Mouse (Mus musculus): ENCODE measurements around the gene Rnf20. TPM values are rescaled to one million over a fixed set of nuclear protein-coding genes. Genes with fewer than 3 reads are reported as not detected.

Gene Rnf20
- polyA plus RNA-seq (2015; fragmentation: Nextera tagmentation; extraction: Ambion mirVana): 14.3 and 17.4 TPM in 2 replicates

DNA sequence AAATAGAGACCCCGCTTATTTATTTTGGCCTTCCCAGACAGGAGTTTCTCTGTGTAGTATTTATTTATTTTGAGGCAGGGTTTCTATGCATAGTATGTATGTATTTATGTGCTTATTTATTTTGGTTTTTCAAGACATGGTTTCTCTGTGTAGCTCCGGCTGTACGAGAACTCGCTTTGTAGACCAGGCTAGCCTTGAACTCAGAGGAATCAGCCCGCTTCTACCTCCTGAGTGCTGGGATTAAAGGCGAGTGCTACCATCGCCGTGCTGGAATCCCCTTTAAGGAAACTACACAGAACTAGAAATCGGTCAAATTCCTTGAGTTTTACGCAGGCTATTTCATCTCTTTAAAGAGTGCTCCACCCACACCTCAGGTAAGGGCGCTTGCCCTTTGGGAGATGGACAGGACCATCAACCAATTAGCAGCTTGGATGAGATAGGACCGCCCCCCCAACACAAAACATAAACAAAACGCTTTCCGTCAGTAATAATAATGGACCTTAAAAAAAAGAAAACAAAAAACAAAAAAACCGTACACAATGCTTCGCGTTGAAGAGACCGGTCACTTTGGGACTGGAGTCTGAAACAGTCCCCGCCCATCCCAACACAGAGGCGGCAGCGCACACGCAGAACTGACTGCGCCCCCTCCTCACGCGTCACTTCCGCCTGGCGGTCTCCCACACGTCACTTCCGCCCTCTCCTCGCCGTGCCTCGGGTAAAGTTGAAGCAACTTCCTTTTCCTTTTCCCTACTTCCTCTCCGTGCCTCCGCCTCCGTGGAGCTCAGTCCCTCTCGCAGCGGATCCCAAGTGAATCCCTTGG lies at the start of gene Rnf20:
Gene Rnf20 (plus strand): TSS at position 688 of the 820 bp plus-strand sequence.
- 3% methylated on average over 37 of the region's 37 CpGs for WGBS
- Histone ChIP-seq H3K4me3 (ENCODE audit: low read depth, low read length) (peak within 1 kb of the TSS; percentile 78), H3K4me1 (replicated peaks; ENCODE audit: control insufficient read depth, insufficient read depth) (no peaks in the 10 kb centered on the region), H3K36me3 (ENCODE audit: control insufficient read depth, insufficient read depth, low read length) (no peaks in the 10 kb centered on the region; the same call in 1 of the 2 replicates), H3K9ac (ENCODE audit: low read length) (peak within 1 kb of the TSS; percentile 89), H3K27ac (replicated peaks) (peak within 1 kb of the TSS; percentile 95), H3K9me3 (ENCODE audit: control insufficient read depth, low read length) (no peaks in the 10 kb centered on the region), H3K4me2 (replicated peaks; ENCODE audit: low read depth) (peak within 1 kb of the TSS; percentile 88), H3K27me3 (ENCODE audit: control insufficient read depth, insufficient read depth, low read length) (no peaks in the 10 kb centered on the region)
- peak; percentile 95 for DNase-seq (ENCODE audit: low spot score)
- peak; percentile 97 for ATAC-seq (ENCODE audit: low FRiP score, low TSS enrichment)
- no peak for TF ChIP-seq EP300 (optimal IDR thresholded peaks at IDR 0.05)
- no peak for TF ChIP-seq CTCF (IDR thresholded peaks at IDR 0.05; ENCODE audit: low read depth)

DNA sequence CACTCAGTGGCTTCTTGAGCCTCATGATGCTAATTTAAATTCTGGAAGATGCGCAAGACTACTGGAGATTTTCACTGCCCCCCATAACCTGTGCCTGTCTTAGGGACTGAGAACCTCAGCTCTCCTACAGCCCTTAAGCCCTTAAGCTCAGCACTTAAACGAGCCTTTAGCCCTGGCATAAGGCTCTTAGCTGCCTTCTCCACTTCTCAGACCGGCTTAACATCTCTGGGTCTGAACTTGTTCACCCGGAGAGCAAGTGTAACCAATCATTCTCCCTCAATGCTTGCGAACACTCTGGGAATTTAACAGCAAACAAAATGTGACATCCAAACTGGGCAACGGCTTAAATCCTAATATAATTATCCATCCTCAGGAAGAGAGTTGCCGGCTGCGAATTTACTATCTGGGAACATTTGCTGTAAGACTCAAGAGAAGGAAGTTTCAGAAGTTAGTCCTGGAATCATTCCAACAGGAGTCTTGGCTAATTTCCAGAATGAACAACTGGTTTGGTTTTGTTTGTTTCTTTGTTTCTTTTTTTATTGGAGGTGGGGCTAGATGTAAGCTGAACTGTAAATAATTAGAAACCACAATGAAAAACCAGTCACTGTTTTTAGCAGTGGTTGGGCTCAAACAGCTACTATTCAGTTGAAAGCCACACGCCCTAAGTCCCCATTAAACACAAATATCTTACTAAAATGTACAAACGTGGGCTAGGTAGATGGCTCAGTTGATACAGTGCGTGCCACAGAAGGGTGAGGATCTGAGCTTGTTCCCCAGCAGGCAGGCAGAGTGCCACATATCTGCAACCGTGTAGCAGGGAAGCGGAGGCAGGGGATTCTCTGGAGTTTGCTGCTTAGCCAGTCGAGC lies 47.6 kb upstream of the Rnf20 start:
- no peak overlapping the region for H3K9ac ChIP-seq (ENCODE audit: low read length)
- peak; percentile 68 for ATAC-seq (ENCODE audit: low FRiP score, low TSS enrichment)
- H3K4me1 ChIP-seq (replicated peaks; ENCODE audit: control insufficient read depth, insufficient read depth): no peaks in the 10 kb centered on the region
- DNase-seq (ENCODE audit: low spot score): peak; percentile 56
- peak overlapping the region; percentile 73 for H3K27ac ChIP-seq (replicated peaks)
- H3K4me2 ChIP-seq (replicated peaks; ENCODE audit: low read depth): no peak overlapping the region; the same call in 1 of the 2 replicates
- no peak overlapping the region for H3K4me3 ChIP-seq (ENCODE audit: low read depth, low read length)
- no peak for TF ChIP-seq EP300 (optimal IDR thresholded peaks at IDR 0.05)
- TF ChIP-seq CTCF (IDR thresholded peaks at IDR 0.05; ENCODE audit: low read depth): no peak
- H3K9me3 ChIP-seq (ENCODE audit: control insufficient read depth, low read length): no peaks in the 10 kb centered on the region
- WGBS: 15% methylated on average over 14 of the region's 14 CpGs
- H3K36me3 ChIP-seq (ENCODE audit: control insufficient read depth, insufficient read depth, low read length): peaks cover 3% of the 10 kb centered on the region; the same call in 1 of the 2 replicates
- no peaks in the 10 kb centered on the region for H3K27me3 ChIP-seq (ENCODE audit: control insufficient read depth, insufficient read depth, low read length)

DNA sequence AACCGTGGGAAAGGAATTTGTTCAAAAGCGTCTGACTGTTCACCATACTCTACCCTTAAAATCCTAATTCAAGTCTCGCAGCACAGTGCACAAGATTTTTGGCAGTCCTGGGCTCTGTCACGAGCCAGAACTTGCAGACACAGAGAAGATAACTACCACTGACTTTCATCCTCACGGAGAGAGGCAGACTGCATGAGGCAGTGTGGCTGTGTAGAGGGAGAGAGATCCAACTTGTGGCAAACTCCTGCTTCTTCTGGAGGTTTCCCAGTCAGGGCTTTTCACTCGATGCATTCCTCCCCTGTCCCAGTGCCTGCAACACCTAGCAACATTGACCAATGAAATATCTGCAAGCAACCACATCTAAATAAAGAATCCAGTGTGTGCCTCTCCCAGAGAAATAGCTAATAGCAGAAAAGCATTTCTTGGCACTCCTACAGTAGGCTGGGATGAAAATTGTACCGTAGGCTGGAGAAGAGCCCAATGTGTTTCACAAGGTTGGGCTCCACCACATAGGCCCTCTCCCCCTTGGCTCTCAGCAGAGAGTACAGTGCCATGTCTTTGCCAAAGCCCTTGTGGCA lies 46.2 kb upstream of the Rnf20 start:
- Histone ChIP-seq H3K9me3 (ENCODE audit: control insufficient read depth, low read length) (no peaks in the 10 kb centered on the region), H3K27me3 (ENCODE audit: control insufficient read depth, insufficient read depth, low read length) (no peaks in the 10 kb centered on the region), H3K27ac (replicated peaks) (peak overlapping the region; percentile 73), H3K9ac (ENCODE audit: low read length) (no peak overlapping the region), H3K4me1 (replicated peaks; ENCODE audit: control insufficient read depth, insufficient read depth) (no peaks in the 10 kb centered on the region), H3K36me3 (ENCODE audit: control insufficient read depth, insufficient read depth, low read length) (peaks cover 3% of the 10 kb centered on the region; the same call in 1 of the 2 replicates), H3K4me2 (replicated peaks; ENCODE audit: low read depth) (no peak overlapping the region), H3K4me3 (ENCODE audit: low read depth, low read length) (no peak overlapping the region)
- DNase-seq (ENCODE audit: low spot score) (no peak), ATAC-seq (ENCODE audit: low FRiP score, low TSS enrichment) (no peak)
- 41% methylated on average over 7 of the region's 7 CpGs for WGBS
- TF ChIP-seq CTCF (IDR thresholded peaks at IDR 0.05; ENCODE audit: low read depth) (no peak), EP300 (optimal IDR thresholded peaks at IDR 0.05) (no peak)

DNA sequence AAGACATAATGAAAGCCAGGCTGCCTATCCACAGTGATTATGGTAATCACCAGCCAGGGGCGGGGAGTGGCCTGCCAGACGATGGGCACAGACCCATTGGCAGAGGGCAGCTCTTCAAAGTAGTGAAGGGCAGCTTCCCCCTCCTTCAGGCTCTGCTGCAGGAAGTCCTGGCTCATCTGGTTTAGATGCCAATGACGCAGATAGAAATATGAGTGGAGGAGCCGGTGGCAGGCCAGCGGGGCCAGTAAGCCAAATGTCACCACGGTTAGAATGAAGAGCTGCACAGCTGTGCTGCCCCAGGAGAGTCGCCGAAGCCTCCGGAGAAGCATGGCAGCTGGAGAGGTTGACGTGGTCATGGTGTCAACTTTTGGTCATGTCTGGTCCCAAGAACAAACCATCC lies 45.0 kb upstream of the Rnf20 start:
- Histone ChIP-seq H3K4me3 (ENCODE audit: low read depth, low read length) (no peak overlapping the region), H3K9ac (ENCODE audit: low read length) (no peak overlapping the region), H3K27me3 (ENCODE audit: control insufficient read depth, insufficient read depth, low read length) (no peaks in the 10 kb centered on the region), H3K27ac (replicated peaks) (no peak overlapping the region), H3K9me3 (ENCODE audit: control insufficient read depth, low read length) (no peaks in the 10 kb centered on the region), H3K36me3 (ENCODE audit: control insufficient read depth, insufficient read depth, low read length) (peaks cover 3% of the 10 kb centered on the region; the same call in 1 of the 2 replicates), H3K4me2 (replicated peaks; ENCODE audit: low read depth) (no peak overlapping the region), H3K4me1 (replicated peaks; ENCODE audit: control insufficient read depth, insufficient read depth) (no peaks in the 10 kb centered on the region)
- 91% methylated on average over 10 of the region's 10 CpGs for WGBS
- DNase-seq (ENCODE audit: low spot score) (no peak), ATAC-seq (ENCODE audit: low FRiP score, low TSS enrichment) (no peak)
- TF ChIP-seq CTCF (IDR thresholded peaks at IDR 0.05; ENCODE audit: low read depth) (no peak), EP300 (optimal IDR thresholded peaks at IDR 0.05) (no peak)

DNA sequence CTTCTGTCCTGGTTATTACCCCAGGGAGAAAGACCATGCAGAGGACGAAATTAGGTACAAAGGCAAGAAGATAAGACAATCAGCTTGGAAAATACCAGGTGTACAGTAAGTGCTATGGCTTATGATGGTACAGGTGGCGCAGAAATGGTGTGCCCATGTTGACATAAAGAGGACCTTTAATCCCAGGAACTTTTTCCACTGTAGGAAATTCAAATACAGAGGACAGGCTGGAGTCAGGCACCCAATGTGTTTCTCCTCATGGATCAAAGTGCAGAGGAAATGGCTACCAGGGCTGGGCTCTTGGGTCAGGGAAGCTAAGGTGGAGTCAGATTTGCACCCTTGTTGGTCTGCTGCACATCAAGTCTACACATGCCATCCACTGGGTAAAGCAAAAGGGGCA lies 41.7 kb upstream of the Rnf20 start:
- peak; percentile 86 for ATAC-seq (ENCODE audit: low FRiP score, low TSS enrichment)
- Histone ChIP-seq H3K27me3 (ENCODE audit: control insufficient read depth, insufficient read depth, low read length) (no peaks in the 10 kb centered on the region), H3K9me3 (ENCODE audit: control insufficient read depth, low read length) (no peaks in the 10 kb centered on the region), H3K4me1 (replicated peaks; ENCODE audit: control insufficient read depth, insufficient read depth) (no peaks in the 10 kb centered on the region), H3K4me3 (ENCODE audit: low read depth, low read length) (no peak overlapping the region), H3K27ac (replicated peaks) (peak overlapping the region; percentile 37), H3K4me2 (replicated peaks; ENCODE audit: low read depth) (no peak overlapping the region), H3K9ac (ENCODE audit: low read length) (no peak overlapping the region), H3K36me3 (ENCODE audit: control insufficient read depth, insufficient read depth, low read length) (peaks cover 3% of the 10 kb centered on the region; the same call in 1 of the 2 replicates)
- DNase-seq (ENCODE audit: low spot score): peak; percentile 60
- 68% methylated on average over 2 of the region's 2 CpGs for WGBS
- TF ChIP-seq EP300 (optimal IDR thresholded peaks at IDR 0.05): no peak
- no peak for TF ChIP-seq CTCF (IDR thresholded peaks at IDR 0.05; ENCODE audit: low read depth)
